Mouse (Mus musculus) C2C12 (cell line): ENCODE measurements around the gene C9orf72.

Source experiments
- CTCF ChIP-seq: IDR thresholded peaks from one replicate; pipeline ENCODE4 v1.5.1; 2011; ENCODE audit not compliant: control insufficient read depth, insufficient read depth, insufficient read length
- MAX ChIP-seq: IDR thresholded peaks from one replicate; pipeline ENCODE4 v1.6.1; 2011; ENCODE audit warnings: mild to moderate bottlenecking, control low read depth

- TF ChIP-seq CTCF (no peak), MAX (no peak)
These were observed 33.0 kb upstream of the C9orf72 start for GRCm38 (mm10) chr4:35259006-35259405.
